Mouse (Mus musculus): ENCODE measurements around the gene Lyrm9.
A peak's percentile ranks its signal among the peaks of the same experiment; 100 is the strongest.
"Not testable (repeated sequence)": the region's sequence is repeated elsewhere in the genome, so short reads cannot be mapped to it uniquely, and the experiment has no call there.

The Lyrm9 gene

DNA sequence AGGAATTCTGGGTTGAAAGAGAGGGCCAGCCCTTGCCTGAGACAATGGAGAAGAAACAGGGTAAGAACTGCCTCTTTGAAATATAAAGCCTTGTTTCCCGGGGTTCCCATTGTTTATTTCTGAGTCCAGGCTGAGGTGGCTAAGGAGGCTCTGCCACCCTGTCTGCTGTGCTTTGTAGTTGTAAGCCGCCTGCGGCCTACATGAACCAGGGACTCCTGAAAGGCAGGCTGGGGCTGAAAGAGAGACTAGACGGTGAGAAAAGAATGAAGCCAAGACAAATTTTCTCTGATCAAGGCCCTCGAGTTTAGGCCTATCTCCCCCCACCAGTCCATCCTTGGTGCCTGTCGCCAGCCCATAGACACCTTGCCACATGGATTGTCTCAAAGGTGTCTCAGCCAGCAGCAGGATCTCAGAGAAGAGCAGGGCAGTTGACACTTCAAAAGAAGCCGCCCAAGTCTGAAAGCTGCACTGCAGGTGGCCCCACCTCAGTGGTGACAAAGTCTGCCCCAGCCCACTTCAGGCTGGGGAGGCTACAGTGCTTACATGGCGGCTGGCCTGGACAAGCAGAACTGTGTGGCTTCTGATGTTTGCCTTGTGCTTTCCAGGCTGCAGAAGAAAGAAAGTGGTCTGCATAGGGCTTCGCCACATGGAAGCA lies 25.0 kb downstream of the Lyrm9 start:
- ATAC-seq (ENCODE audit: low TSS enrichment), result no peak

DNA sequence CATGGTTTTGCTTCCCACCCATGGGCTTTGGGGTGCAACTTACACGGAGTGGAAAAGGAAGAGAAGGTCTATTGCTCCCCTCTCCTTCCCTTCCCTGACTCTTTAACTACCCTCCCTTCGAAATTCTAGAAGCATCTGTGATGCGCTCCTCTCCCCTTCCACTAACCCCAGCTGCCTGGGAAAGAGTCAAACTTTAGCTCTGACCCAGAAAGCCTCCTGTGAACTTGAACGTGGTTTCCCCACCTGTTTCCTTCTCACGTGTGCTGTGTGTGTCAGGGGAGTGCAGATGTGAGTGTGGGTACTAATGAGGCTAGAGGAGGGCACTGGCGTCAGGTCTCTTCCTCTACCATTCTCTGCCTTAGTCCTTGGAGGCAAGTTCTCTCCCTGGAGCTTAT lies 25.5 kb downstream of the Lyrm9 start:
- ATAC-seq (ENCODE audit: low TSS enrichment), result no peak

DNA sequence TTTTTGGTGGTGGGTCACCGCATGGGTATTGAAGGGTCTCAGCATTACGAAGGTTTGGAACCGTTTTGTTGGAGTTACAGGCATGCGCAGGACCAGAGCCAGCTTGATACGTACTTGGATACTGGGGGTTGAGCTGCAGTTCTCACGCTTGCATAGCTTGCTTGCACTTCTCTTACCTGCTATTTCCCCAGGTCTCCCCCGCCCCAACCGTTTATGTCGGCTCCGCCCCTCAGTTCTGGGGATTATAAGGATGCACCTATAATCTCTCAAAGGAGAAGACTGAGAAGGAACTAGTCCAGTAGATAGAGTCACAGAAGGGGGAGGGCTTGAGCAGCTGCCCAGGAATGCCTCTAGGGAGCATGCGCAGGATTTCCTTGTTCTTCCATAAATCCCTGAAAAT lies 26.1 kb downstream of the Lyrm9 start:
- no peak for ATAC-seq (ENCODE audit: low TSS enrichment)

DNA sequence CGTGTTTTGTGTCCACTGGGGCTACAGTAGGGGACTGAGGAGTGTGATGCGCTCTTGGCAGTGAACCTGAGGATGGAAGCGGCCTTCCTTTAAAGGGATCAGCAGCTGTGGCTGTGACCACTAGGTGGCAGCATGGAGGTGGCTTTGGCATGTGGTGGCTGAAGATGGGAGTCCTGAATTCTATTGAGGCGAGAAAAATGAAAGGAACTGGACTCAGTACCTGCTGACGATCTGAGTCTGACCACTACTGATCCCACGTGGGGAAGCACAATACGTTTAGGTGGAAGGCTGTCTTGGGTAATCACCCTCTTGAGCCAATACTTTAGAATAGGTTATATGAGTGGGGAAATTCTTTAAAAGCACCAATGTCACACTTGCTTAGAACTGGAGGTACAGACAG lies 29.9 kb downstream of the Lyrm9 start:
- peak; percentile 72; the same call in 1 of the 2 replicates for ATAC-seq (ENCODE audit: low TSS enrichment)

GRCm38 (mm10) chr11:78857611-78858010 lies 31.2 kb downstream of the Lyrm9 start:
- no peak for ATAC-seq (ENCODE audit: low TSS enrichment)

- no peak for ATAC-seq (ENCODE audit: low TSS enrichment)
Observed at GRCm38 (mm10) chr11:78863898-78864297, 37.5 kb downstream of the Lyrm9 start.

DNA sequence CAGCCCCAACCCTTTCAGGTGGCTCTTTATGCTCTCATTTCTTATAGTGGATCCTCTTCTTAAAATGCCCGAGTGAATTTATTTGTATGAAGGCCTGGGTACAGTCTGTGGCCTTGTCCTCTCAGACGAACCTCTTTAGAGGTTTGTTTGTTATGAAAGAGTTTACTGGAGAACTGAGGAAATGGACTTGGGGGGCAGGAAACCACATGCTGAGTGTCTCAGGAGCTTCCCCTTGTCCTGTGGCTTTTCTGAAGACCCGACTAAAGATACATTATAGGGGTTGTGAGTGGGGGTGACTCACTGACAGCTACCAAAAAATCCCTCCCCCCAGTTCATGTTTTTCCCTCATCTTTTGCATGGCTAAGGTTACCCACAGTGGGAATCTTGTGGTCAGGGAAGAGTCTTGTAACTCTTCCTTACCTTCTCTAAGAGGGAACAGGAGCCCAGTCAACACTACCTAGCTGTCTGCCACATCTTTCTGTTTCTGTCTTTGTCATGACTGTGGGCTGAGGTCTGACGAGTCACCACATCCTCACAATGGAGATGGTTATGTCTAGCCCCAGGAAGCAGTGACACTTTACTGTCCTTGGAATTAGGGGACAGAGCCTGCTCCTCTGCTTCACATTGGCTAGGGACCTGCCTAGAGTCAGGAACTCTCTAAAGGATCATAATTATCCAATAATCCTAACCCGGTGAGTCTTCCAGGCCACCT lies 38.3 kb downstream of the Lyrm9 start:
- no peak for ATAC-seq (ENCODE audit: low TSS enrichment)

- no peak for ATAC-seq (ENCODE audit: low TSS enrichment)
Observed at GRCm38 (mm10) chr11:78865314-78865713, 38.9 kb downstream of the Lyrm9 start.

DNA sequence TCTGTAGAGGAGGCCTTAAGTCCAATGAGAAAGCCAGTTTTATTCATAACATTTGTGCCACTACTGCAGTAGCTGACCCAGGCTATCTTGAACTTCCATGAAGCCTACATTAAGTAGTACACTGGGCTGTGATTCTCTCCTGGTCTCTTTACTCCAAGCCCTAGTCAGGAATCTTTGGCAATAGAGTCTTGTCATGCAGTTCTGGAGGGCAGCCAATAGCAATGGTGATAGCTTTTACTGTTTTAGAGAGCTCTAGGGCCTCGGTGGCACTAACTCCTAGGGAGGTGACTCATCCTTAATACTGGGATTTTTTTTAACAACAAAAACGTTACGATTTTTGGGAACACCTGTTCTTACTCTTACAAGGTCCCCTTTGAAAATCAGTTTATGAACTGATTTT lies 40.1 kb downstream of the Lyrm9 start:
- ATAC-seq (ENCODE audit: low TSS enrichment), result no peak

DNA sequence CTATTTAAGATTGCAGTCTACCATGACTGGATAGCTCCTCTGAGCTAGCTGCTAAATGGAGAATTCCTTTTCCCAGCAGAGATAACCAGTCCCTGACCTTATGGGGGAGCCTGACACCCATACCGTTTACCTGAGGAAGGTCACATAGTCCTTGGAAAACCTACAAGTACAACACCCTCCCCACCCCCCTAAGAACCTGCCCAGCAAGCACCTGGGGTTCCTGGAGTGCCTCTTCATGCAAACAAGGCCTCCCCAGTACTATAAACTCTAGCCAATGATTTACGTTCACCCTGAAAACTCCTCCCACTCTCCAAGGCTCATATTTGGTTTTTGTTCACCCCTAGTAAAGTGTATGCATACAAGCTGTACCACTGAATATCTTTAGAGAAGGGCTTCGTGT lies 41.3 kb downstream of the Lyrm9 start:
- no peak for ATAC-seq (ENCODE audit: low TSS enrichment)

DNA sequence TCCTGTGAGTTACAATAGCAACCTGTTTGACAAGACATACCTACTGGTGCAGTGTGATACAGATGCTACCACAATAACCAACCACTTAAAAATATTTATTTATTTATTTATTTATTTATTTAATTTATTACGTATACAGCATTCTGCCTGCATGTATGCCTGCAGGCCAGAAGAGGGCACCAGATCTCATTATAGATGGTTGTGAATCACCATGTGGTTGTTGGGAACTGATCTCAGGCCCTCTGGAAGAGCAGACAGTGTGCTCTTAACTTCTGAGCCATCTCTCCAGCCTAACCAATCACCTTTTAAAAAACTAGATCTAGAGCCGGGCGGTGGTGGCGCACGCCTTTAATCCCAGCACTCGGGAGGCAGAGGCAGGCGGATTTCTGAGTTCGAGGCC lies 42.8 kb downstream of the Lyrm9 start:
- ATAC-seq (ENCODE audit: low TSS enrichment), result not testable (repeated sequence)

DNA sequence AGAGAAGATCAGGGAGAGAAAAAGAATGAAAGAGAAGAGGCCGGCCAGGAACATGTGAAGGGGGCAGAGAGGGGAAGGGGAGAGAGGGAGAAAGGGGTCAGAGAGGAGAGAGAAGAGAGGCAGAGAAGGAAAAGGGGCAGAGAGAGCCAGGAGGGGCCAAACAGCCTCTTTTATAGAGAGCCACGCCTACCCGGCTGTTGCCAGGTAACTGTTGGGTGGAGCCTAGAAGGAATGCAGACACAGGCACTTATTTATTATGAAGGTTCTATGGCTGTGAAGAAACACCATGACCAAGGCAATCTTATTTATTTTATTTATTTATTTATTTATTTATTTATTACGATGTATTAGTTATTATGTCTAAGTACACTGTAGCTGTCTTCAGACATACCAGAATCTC lies 44.5 kb downstream of the Lyrm9 start:
- ATAC-seq (ENCODE audit: low TSS enrichment), result no peak

DNA sequence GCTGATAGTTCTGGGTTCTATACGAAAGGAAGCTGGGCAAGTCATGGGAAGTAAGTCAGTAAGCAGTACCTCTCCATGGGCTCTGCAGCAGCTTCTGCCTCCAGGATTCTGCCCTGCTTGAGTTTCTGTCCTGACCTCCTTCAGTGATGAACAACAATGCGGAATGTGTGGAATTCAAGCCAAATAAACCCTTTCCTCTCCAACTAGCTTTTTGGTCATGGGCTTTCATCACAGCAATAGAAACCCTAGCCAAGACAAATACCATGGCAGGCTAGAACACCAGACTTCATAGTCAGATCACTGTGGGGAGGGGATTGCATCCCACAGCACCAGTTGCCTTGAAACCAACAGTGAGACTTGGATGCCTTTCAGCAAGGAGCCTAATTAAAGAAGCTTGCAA lies 46.4 kb downstream of the Lyrm9 start:
- ATAC-seq (ENCODE audit: low TSS enrichment), result no peak

- ATAC-seq (ENCODE audit: low TSS enrichment), result no peak
Observed at GRCm38 (mm10) chr11:78879727-78880126, 53.3 kb downstream of the Lyrm9 start.

DNA sequence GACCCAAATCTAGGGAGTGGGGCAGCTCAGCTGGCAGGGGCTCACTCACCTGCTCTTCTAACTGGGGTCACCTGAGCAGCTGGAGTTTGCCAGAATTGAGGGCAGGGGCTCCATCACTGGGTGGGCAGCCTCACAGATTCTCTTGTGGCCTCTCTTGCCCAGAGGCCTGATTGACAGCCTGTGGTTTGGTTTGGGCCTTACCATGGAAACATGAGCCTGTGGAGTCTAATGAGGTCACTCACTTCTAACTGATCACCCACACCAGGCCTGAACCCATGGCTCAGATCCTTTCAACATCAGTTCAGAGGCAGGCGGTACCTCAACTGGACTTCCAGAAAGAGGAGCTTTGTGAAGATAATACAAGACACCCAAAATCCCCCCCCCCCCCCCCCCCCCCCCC lies 60.3 kb downstream of the Lyrm9 start:
- no peak for ATAC-seq (ENCODE audit: low TSS enrichment)

DNA sequence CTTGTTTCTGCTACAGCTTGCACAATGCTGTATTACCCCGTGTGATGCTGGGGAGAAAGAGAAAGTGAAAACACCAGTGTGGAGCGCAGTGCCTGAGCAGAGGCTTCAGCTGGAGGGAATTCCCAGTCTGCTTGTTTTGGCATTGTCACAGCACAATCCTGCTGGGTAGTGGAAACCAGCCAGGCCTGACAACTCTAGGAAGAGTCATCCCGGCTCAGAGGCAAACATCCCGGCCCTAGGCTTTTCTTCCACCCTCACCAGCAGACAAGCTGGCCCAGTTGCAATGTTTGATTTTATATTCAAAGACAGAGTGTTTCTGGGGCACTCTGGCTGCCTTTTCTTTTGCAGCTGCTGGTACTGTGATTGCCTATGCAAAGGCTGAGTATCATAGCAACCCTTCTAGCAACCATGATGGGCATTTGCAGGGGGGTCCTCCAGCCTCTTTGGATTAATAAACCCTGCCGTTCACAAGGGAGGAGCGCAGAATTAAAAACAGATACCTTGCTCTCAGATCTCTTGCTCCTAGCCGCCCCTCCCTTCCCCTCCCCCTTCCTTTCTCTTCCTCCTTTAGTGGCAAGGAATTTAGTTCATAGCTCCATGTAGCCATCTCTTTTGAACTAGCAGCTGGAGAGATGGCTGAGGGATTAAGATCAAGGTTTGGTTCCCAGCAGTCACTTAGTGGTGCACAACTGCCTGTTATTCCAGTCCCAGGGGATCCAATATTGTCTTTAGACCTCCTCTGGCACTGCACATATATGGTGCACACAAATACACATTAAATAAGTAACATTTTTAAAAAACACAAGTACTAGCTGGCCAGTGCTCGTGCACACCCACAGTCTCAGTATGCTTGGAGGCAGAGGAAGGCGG lies 61.0 kb downstream of the Lyrm9 start:
- peak; percentile 99 for ATAC-seq (ENCODE audit: low TSS enrichment)

DNA sequence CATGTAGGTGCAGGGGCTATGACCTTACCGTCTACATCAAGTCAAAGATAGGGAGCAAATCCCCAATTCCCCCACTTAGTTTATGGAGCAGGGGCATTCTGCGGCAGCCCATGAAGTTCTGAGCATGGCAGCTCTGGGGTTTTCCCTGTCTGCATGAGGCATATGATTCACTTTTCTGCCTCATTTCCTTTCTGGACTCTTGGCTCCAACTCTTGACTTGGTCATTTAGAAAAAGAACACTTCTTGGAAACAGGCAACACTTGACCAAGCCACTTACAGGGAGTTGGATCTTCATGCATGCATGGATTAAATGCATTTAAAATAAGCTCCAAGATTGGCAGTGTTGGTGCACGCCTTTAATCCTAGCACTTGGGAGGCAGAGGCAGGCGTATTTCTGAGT lies 62.8 kb downstream of the Lyrm9 start:
- no peak for ATAC-seq (ENCODE audit: low TSS enrichment)
